Mouse (Mus musculus) cerebellum, adult 2 months (tissue): ENCODE measurements around the gene Etfb.

Source experiments
- CTCF ChIP-seq: fragments of 200-500 bp; IDR thresholded peaks from 2 replicates; pipeline ENCODE4 v1.5.1; 2011; ENCODE audit warnings: low read depth, mild to moderate bottlenecking, control low read depth, low read length, moderate library complexity, borderline replicate concordance; ENCODE audit not compliant: insufficient read depth
- POLR2A ChIP-seq: fragments of 200-500 bp; IDR thresholded peaks from 2 replicates; pipeline ENCODE4 v1.6.1; 2011; ENCODE audit warnings: low read length, control low read depth, borderline replicate concordance; ENCODE audit not compliant: insufficient read depth

DNA sequence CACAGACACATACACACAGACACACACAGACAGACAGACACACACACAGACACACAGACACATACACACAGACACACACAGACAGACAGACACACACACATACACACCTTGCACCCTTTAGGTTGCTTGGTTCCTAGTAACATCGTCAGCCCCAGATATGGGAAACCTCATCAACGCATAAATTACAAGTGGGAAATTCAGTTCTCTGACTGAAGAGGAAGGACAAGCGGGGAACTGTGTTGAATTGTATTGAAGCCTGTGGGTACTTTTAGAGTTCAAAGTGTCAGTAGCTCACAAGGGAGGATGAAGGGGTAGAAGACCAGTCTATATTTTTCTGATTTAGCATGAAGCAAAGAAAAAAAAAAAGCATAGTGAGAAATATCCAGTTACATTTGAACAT, 36.3 kb upstream of the Etfb start:
- no peak for TF ChIP-seq POLR2A
- TF ChIP-seq CTCF = no peak
